Mouse (Mus musculus) CH12.LX (cell line): ENCODE results near the gene Eepd1.

Experiments used
- EP300 ChIP-seq: IDR thresholded peaks from 2 replicates; pipeline ENCODE4 v1.6.1; 2011; ENCODE audit warnings: low read length, improper control_type of control experiment
- SMC3 ChIP-seq: IDR thresholded peaks from 2 replicates; pipeline ENCODE4 v1.6.1; 2011; ENCODE audit warnings: low read depth, low read length, improper control_type of control experiment

GRCm38 (mm10) chr9:25520826-25521225 is 39.5 kb downstream of the Eepd1 start:
- TF ChIP-seq SMC3, result no peak
- TF ChIP-seq EP300, result no peak
